Mouse (Mus musculus): Measurements from ENCODE around the gene Txn1.

DNA sequence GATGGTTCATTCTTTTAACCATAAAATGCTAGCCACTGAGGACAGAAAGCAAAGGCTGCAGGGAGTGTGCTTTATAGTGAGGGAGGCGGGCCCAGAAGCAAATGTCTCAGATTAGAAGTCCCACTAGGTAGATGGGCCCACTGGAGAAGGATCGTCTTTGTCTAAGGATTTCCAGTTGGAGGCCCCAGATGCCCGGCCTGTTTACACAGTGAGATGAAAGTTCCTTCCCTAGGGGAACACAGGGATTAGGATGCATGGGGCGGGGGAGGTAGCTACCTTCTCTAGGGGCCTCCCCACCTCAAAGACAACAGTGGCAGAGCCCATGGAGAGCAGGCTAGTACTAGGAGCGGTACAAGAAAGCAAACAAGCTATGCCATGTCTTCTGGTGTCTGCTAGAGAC, 61.1 kb downstream of the Txn1 start:
- TF ChIP-seq CTCF (IDR thresholded peaks at IDR 0.05) (no peak), EP300 (IDR thresholded peaks at IDR 0.05) (no peak)
